Mouse (Mus musculus): Measurements from ENCODE around the gene Krtap31-2.

Krtap31-2 gene

GRCm38 (mm10) chr11:99935991-99936390 lies at the start of gene Krtap31-2:
TSS of gene Krtap31-2 (plus strand) at chr11:99936291.
- no peak for DNase-seq (ENCODE audit: extremely low read depth, low read depth)

GRCm38 (mm10) chr11:99907620-99908019 lies 28.5 kb upstream of the Krtap31-2 start, which contains the start of gene Krtap31-1:
TSS of gene Krtap31-1 (plus strand) at chr11:99907920.
- DNase-seq (ENCODE audit: extremely low read depth, low read depth): no peak

GRCm38 (mm10) chr11:99914451-99914850 lies 21.6 kb upstream of the Krtap31-2 start, which contains the start of gene Gm11565:
TSS of gene Gm11565 (plus strand) at chr11:99914751.
- no peak for DNase-seq (ENCODE audit: extremely low read depth, low read depth)

- DNase-seq (ENCODE audit: extremely low read depth, low read depth): no peak
Observed at GRCm38 (mm10) chr11:99937751-99938264, 1.7 kb downstream of the Krtap31-2 start.

- DNase-seq (ENCODE audit: extremely low read depth, low read depth): no peak
Observed at GRCm38 (mm10) chr11:99948175-99948574, 12.1 kb downstream of the Krtap31-2 start, which contains the start of gene Krtap9-5. TSS of gene Krtap9-5 (plus strand) at chr11:99948475.

GRCm38 (mm10) chr11:99964213-99964612 lies 28.1 kb downstream of the Krtap31-2 start:
- DNase-seq (ENCODE audit: extremely low read depth, low read depth): no peak

- DNase-seq (ENCODE audit: extremely low read depth, low read depth): no peak
Observed at GRCm38 (mm10) chr11:99965961-99966360, 29.9 kb downstream of the Krtap31-2 start.

- no peak for DNase-seq (ENCODE audit: extremely low read depth, low read depth)
Observed at GRCm38 (mm10) chr11:99978953-99979352, 42.9 kb downstream of the Krtap31-2 start, which contains the start of gene Krtap29-1. TSS of gene Krtap29-1 (minus strand) at chr11:99979053.

- DNase-seq (ENCODE audit: extremely low read depth, low read depth): no peak
Observed at GRCm38 (mm10) chr11:99982731-99983130, 46.6 kb downstream of the Krtap31-2 start.

GRCm38 (mm10) chr11:99983442-99983841 lies 47.4 kb downstream of the Krtap31-2 start:
- DNase-seq (ENCODE audit: extremely low read depth, low read depth): no peak

- no peak for DNase-seq (ENCODE audit: extremely low read depth, low read depth)
Observed at GRCm38 (mm10) chr11:99985291-99986092, 49.4 kb downstream of the Krtap31-2 start.

GRCm38 (mm10) chr11:99986180-99986647 lies 50.1 kb downstream of the Krtap31-2 start, which contains the start of gene Krtap16-1:
TSS of gene Krtap16-1 (minus strand) at chr11:99986597.
- DNase-seq (ENCODE audit: extremely low read depth, low read depth): no peak
